Mouse (Mus musculus) mouse trophoblast stem cell (cell line): ENCODE results near the gene St3gal4.

Source experiments
- in situ Hi-C, 2 experiments: fragments of 300-500 bp; cut with MseI, MboI; formaldehyde crosslinking; loops; 2 replicates in 1 of 2; 3 replicates in 1 of 2; pipeline ENCODE4 v1.15.1; 2025

St3gal4 gene

DNA sequence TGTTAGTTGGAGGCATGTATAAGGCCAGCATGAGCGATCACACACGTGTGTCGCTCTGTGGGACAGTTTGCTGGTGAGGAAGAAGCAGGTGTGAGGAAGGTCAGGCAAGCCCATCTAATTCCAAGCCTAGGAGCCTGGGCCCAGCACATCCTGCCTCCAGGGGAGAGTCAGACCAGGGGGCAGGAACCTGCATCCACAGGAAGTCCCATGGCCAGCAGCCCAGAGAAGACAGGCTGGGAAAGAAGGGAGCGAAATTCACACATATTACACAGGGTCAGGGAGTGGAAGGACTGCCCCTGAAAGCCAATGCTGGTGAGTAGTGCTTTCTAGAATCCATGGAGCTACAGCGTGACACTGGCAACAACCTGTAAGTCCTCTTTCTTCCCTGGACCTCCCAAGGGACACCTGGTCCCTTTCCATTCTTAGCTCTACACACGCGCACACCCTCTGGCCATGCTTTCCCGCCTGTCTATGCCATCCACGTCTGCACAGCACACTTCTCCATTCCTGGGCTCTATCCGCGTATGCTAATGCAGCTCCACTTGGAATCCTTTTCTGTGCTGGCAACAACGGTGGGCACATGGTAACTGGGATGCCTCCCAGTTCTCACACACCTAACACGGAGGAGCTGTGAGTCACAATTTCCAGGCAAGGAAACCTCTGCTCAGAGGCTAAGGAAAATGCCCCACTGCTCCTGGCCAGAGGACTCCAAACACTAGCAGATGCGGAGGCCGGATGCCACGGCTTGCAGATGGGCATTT, 12.7 kb upstream of the St3gal4 start:
- in situ Hi-C loops: no loop called here

DNA sequence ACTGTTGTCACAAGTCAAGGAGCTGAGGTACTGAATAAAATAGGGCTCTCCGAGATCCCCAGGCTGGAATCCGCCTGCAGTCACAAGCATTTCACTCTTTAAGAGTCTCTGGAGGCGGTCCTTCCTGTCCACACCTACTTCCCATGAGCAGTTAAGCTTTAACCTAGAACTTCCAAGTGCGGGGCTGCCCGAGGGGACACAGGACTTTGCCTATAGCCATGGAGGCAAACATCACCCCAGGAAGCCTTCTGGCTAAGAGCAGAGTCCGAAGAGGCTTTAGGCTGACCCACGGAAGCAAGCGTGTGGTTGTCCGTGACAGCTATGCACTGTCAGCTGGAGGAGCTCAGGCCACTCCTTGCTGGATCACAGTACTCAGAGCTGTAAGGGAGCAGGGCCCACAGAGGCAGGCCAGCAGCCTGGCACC, 9.9 kb upstream of the St3gal4 start:
- in situ Hi-C loops: no loop called here

DNA sequence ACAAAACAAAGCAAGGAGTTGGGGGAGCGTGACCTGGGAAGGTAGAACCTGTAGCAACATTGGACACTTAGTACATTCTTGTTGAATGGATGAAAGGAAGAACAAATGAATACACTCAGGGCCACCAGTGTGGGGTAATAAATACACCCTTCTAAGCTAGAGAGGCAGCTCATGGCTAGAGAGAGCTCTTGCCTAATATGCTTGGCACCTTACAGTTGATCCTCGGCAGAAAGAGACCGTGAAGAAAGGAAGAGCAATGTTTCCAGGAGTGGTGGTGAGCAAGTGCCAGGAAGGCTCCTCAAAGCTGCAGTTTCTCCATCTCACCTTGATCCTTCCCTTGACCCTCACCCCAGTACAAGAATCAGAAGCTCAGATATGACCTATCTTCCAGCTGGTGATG, 9.5 kb upstream of the St3gal4 start:
- in situ Hi-C loops: no loop called here

DNA sequence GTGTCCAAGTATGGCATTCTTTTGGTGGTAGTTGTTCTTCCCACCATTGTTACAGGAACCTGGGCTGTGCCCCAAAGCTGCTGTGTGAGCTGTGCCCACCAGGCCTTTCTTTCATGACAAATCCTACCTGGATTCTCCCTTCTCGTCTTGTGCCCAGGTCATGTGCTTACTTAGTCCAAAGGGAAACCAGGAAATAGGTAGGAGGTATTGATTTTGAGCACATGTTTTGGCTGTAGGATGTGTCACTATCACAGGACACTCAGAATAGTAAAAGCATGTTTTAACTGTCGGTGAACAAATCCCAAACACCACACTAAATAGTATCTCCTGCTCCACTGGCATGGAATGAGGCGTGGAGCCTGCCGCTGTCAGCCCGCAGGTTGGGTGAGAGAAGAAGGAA, 8.5 kb upstream of the St3gal4 start:
- in situ Hi-C loops: no loop called here

DNA sequence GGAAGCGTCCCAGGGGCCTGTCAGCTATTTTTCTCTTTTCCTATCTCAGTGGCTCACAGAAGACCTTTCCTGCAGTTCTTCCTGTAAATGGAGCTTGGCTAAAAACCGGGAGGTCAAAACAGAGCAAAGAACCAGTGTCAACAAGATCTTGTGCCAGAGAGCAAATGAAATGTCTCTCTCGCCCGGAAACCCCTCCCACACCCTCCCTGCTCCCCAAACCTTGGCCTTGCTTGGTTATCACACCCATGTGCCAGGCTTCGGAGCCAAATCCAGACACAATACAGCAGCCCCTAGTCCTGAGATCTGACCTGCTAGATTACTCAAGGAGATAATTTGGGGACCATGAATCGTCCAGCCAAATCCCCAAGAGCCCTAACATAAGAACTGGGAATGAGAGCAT, 8.1 kb upstream of the St3gal4 start:
- in situ Hi-C loops: no loop called here

DNA sequence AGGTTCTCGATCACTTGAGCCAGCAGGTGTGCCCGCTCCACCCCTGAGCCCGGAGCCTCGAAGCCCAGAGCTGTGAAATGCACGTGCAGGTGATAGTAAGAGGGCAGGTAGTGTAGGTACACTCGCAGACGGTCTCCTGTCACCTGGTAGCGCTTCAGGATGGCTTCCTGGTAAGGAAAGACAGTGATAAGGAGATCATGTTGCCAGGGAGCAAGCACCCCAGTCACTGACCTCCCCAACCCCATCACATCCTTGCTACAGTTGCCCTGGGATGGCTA, 5.5 kb upstream of the St3gal4 start:
- in situ Hi-C loops: no loop called here

DNA sequence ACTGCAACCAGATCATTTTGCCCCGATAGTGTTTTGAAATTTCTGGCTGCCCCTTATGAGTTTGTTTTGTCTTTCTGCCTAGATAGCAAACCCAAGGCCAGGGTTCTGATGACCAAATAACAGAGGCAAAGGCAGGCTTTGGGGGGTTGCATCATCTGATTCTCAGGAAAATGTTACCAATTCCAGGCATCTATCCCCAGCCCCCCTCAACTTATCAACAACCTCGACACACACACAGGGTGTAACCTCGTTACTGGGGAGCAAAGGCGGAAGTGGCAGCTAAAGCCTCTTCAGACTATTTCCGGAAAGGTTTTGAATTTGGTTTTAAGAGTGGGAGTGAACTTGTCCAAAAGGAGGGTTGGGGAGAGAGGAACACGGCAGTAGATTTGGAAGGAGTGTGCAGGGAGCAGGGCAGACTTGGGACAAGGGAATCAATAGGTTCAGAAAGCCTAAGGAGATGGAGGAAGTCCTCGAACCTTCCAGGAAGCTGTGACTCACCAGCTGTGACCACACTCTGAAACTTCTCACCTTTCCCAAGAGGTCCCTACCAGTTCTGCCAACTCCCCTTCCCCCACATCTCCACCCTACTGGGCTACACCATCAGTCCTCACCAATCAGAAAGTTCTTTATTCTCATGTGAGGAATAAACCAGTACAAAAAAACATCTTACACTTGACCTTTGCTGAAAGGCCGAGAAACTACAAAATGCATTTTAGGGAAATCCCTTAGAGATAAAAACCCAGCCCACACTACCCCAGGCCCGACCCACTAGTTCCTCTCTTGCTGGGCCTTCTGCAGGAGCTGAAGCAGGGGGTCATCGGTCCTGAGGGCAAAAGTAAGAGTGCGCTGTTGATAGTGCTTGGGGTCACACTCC, 5.0 kb upstream of the St3gal4 start:
- in situ Hi-C loops: no loop called here

DNA sequence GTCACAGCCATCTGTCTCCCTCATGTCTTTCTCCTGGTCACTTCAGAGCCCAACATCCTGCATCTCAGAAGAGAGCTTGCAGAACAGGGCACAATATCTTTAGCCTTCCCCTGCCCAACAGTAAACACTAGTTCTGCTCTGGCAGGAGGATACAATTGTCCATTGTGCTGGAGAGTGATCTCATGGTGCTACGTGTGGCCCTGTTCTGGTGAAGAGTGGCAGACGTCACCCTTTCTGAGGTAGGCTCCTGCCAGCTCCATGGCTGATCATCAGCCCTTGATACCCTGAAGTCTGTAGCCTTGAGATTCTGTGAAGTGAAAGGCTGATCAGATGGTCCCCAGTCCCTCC, 4.4 kb upstream of the St3gal4 start:
- in situ Hi-C loops: no loop called here

DNA sequence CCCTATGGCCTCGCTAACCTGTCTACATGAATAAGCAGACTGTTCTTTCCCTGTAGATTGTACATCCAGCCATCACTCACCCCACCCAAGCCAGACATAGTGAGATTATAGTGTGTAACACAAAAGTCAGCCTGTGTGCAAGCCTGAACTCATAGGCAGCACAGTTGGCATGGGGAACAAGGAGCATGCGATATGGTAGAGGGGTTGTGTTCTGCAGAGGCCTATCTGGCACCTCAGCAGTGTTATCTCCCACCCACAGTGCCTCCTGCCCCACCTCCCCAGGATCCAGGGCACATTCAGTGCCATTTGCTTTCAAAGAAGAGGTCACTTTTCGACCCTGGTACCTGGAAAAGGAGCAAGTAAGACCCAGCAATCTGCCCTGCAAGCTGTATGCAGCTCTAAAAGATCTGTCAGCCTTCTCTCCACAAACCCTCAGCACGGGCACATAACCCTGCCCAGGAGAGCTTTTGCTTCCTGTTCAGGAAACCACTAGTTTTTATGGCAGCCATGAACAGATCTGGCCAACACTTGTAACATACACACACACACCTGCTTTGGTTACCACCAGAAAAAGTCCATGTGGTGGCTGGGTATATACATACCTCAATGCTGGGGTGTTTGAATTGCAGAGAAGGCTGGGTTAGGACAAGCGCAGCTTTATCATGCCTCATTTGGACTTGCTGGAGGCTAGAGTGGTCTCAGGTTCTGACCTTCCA, 3.6 kb upstream of the St3gal4 start:
- in situ Hi-C loops: no loop called here

DNA sequence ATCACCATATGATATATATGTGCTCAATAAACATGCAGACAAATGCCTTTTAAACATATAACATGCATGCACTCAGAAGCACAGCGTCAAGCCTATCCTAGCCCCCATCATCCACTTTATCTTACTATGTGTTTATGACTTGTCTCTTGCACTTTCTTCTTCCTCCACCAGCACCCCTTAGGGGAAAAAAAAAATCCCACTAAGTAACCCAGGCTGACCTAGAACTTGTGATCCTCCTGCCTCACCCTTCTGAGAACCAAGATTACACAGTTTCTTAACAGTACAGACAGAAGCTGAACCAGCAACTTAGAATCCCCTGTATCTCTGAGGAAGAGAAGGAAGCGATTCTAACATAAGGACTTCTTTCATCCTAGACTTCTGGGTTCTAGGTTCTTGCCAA, 505 bp downstream of the St3gal4 start:
- in situ Hi-C loops: loop anchor here in 1 of 2 experiments (10.0 kb wide), 1 partner anchor 74 kb away; no protein-coding TSS in a partner anchor

DNA sequence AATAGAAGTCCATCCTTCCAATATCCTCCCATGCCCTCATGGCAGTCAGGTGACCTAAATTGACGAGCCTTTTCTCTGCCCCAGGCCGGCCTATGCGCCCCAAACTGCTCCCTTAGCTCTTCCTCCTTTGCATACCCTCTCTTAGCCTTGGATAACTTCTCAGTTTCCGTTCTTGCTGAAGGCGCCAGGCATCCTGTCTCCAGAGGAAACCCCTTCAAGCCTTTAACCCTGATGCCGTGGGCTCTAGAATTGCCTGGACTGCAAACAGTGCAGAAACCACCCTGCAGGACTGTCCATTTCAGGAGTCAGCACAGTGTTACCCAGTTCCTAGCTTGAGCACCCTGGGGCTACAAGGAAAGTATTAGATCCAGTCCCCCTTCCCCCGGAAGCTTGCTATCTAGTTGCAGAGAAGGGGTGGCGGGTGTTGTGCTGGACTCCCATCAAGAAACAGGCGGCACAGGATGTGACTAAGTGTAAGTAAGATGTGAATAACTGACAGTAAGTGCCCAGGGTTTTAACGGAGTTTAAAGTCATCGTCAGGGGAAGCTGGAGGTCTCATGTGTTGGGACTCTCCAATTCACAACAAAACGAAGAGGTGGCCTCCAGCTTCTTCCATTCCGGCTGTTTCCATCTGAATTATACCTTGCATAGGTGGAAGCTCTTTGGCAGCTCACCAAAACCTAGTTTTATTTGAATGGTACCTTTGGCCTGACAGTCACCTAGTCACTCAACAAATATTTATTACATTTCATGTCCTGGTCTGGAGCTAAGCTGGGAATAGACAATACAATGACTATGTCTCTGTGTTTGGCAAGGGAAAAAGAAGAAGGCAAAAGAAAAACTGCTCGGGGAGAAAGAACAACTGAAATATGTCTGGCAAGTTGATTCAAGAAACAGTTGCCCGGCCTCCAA, 1.4 kb downstream of the St3gal4 start:
- in situ Hi-C loops: loop anchor here in 1 of 2 experiments (10.0 kb wide), 1 partner anchor 73 kb away; no protein-coding TSS in a partner anchor

DNA sequence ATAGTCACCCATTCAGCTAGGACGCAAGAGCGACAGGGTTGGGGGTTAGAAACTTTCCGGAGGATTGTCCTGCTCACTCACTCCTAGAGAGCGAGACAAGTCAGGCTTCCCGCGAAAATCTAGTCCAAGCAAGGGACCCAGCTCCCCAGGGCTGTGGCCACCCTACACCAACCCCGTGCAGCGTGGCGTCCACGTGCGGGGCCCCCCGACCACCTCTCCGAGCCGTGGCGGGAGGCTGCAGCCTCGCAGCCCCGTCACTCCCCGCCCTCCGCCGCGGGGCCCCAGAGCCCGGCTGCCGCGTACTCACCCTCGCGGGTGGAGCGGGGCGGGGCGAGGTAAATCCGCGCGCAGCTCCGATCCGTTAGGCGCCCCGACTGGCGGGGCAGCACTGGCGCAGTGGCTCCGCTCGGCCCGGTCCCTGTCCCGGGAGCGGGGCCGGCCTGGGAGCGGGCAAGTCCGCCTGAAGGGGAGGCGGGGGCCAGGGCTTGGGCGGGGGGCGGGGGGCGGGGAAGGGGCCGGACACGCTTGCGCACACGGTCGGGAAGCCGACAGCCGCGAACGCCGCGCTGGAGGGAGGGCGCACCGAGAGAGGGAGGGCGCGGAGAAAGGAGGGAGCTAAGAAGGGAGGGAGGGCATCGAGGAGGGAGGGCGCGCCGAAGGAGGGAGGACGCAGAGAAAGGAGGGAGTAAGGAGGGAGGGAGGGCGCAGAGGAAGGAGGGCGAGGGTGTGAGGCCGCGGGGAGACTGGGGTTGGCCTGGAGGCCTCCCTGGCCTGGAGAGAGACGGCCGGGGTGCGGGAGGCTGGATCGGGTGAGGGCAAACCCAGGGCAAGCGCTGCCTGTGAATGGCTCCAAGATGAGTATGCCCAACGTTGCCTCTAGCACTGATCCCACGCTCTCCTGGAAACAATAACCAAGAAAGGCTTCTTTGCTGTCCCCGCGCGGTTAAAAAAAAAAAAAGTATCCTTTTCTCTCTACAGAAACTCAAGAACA, 2.4 kb downstream of the St3gal4 start:
- in situ Hi-C loops: loop anchor here in 1 of 2 experiments (10.0 kb wide), 1 partner anchor 72 kb away; no protein-coding TSS in a partner anchor

DNA sequence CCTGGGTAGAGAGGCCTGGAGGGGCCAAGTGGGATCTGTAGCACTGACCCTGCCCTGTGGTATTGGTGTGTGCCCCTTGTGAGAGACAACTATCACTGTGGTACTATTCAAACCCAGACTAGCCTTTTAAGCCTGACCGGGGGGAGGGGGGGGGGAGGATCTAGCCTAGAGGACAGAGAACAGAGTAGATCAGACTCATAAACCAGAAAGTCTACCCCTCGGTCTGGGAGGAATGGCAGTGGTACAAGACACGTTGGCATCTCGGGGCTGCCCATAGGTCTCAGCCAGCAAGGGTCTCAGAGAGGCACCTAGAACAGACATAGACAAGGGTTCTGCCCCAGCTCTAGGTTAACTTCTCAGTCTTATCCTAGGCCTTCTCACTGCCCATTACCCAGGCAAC, 3.3 kb downstream of the St3gal4 start:
- in situ Hi-C loops: loop anchor here in 1 of 2 experiments (10.0 kb wide), 1 partner anchor 71 kb away; no protein-coding TSS in a partner anchor

DNA sequence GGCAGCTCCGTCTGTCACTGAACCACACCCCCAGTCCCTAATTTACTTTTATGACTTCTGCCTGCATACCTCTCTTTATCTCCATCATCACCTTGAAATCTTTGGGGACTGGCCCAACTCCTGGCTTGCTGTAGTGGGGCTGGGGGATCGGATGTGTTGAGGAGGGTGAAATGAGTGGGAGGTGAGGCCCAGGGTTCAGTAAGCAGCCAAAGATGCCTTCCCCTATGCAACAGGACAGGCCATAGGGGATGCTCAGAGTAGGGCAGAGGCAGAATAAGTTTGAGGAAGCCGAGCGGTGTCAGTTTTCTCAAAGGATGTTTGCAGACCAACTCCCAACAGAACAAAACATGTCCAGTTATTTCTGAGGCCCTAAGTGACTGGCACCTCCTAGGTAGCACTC, 3.8 kb downstream of the St3gal4 start:
- in situ Hi-C loops: loop anchor here in 1 of 2 experiments (10.0 kb wide), 1 partner anchor 70 kb away; no protein-coding TSS in a partner anchor

DNA sequence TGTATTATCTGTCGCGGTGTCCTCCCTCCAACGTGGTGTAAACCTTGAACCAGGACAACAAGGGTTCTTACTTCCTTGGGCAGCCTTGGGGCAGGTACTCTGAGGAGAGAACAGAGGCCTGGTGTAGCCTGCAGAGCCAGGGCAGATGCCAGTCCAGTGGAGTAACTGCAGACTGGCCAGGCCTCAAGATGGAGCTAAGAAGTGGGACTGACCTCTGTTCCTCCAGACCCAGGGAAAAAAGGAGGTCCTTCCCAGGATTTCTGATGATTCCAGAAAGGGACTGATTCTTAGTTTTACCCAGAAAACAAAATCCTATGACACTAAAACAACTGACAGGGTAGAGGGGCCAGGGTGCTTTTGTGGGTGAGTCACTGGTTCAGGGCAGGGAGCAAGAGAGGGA, 4.8 kb downstream of the St3gal4 start:
- in situ Hi-C loops: loop anchor here in 1 of 2 experiments (10.0 kb wide), 1 partner anchor 69 kb away; no protein-coding TSS in a partner anchor

DNA sequence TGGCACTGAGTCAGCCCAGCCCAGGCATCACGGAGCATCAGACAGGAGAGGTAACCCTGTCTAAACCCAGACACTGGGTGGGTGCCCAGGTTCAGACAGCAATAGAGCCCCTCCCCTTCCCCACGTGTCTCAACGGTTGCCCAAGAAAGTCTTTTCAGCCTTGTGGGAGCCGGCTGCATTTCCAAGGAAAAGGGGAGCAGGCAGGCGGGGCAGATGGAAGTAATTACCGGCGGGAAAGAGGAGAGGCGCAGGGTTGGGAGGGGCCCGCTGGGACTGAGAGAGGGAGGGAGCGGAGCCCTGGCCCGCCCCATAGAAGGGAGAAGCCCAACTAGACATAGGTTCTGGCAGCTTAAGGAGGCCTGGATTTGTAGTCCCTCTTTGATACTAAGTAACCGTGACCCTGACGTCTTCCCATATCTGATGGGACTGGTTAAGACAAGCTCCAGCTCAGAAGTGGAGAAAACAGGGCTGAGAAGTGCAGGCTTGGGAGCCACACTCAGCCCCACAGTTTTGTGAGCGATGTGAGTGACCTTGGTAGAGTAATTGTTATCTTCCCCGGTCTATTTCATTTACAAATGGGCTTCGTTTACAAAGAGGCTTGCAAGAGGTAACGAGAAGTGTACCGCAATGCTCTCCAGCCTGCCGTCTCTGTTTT, 7.0 kb downstream of the St3gal4 start:
- in situ Hi-C loops: loop anchor here in 1 of 2 experiments (10.0 kb wide), 1 partner anchor 67 kb away; no protein-coding TSS in a partner anchor

DNA sequence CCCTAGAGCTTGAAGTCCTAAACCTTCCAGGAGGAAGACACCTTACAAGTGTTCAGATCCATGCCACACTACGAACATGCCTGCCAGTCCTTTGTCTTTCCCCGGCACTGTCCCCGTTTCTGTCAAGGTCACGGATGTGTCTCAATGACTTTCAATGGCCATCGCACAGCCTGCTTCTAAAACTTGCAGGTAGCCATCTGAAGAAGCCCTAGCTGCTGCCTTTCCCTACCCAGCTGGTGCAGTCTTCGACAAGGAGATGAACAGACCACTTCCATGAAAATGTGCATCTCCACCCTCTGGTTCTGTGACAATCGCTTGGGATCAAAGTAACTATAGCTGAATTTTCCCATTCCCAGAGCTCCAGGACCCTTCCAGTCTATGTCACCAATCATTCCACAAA, 7.6 kb downstream of the St3gal4 start:
- in situ Hi-C loops: loop anchor here in 1 of 2 experiments (10.0 kb wide), 1 partner anchor 67 kb away; no protein-coding TSS in a partner anchor

DNA sequence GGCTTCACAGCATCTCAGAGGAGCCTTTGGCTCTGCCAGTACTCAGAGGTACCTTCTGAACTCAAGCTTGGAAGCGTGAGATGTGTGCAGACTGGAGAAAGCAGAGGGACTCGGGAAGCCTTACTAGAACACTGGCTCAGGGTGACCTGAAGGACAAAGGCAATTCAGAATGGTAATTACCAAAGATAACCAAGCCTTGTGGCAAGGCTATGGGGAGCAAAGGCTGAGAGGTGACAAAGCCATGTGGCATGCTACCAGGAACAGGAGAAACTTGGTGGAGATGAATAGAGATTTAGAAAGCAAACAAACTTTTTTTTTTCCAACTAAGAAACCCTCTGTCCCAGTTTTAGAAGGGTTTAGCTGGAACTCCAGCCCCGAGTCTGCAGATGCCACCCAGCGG, 8.5 kb downstream of the St3gal4 start:
- in situ Hi-C loops: loop anchor here in 1 of 2 experiments (10.0 kb wide), 1 partner anchor 66 kb away; no protein-coding TSS in a partner anchor

DNA sequence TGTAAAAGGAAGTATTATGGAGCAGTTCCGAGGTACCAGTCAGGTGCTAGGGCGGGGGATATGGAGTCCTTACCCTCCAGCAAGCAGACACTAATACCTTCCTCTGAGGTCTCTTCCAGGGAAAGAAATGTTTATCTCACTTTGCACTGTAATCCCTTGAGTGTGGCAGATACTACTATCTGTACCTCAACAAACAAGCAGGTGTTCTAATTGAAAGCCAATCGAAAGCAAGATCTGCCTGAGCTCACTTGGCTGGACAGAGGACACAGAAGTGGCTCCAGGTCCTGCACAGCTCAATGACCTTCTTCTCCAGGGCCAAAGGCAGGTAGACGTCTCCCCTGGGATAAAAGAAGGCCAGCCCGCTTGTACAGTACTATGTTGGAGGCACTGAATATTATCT, 9.0 kb downstream of the St3gal4 start:
- in situ Hi-C loops: loop anchor here in 1 of 2 experiments (10.0 kb wide), 1 partner anchor 65 kb away; no protein-coding TSS in a partner anchor
